Mouse (Mus musculus): ENCODE measurements at regions not wholly inside any gene's neighbourhood (a gene's known extent, or its start where the extent isn't known, plus 50 kb on each side); places are given as distances from the start of the nearest gene placed in this dataset.

- DNase-seq (ENCODE audit: low spot score) = no peak
Observed at GRCm38 (mm10) chr1:73541371-73541770, 525.7 kb upstream of the Tnp1 start.

- DNase-seq (ENCODE audit: low spot score) = no peak
Observed at GRCm38 (mm10) chr1:73538420-73538871, 522.7 kb upstream of the Tnp1 start.

- no peak for DNase-seq (ENCODE audit: low spot score)
Observed at GRCm38 (mm10) chr1:73535726-73536265, 520.1 kb upstream of the Tnp1 start.

GRCm38 (mm10) chr1:73533526-73533925 lies 517.8 kb upstream of the Tnp1 start:
- DNase-seq (ENCODE audit: low spot score) = no peak

- DNase-seq (ENCODE audit: low spot score) = no peak
Observed at GRCm38 (mm10) chr1:73532316-73532715, 516.6 kb upstream of the Tnp1 start.

GRCm38 (mm10) chr1:73531831-73532230 lies 516.1 kb upstream of the Tnp1 start:
- no peak for DNase-seq (ENCODE audit: low spot score)

- DNase-seq (ENCODE audit: low spot score) = no peak
Observed at GRCm38 (mm10) chr1:73530326-73530725, 514.6 kb upstream of the Tnp1 start.

- no peak for DNase-seq (ENCODE audit: low spot score)
Observed at GRCm38 (mm10) chr1:73528623-73529022, 512.9 kb upstream of the Tnp1 start.

GRCm38 (mm10) chr1:73516441-73516840 lies 500.7 kb upstream of the Tnp1 start:
- no peak for DNase-seq (ENCODE audit: low spot score)

- no peak for DNase-seq (ENCODE audit: low spot score)
Observed at GRCm38 (mm10) chr1:73515781-73516180, 500.1 kb upstream of the Tnp1 start.

- DNase-seq (ENCODE audit: low spot score) = no peak
Observed at GRCm38 (mm10) chr1:73513822-73514221, 498.1 kb upstream of the Tnp1 start.

- DNase-seq (ENCODE audit: low spot score) = no peak
Observed at GRCm38 (mm10) chr1:73512836-73513235, 497.1 kb upstream of the Tnp1 start.

- DNase-seq (ENCODE audit: low spot score) = no peak
Observed at GRCm38 (mm10) chr1:73507071-73507754, 491.5 kb upstream of the Tnp1 start.

- no peak for DNase-seq (ENCODE audit: low spot score)
Observed at GRCm38 (mm10) chr1:73503611-73504010, 487.9 kb upstream of the Tnp1 start.

- no peak for DNase-seq (ENCODE audit: low spot score)
Observed at GRCm38 (mm10) chr1:73500671-73501070, 485.0 kb upstream of the Tnp1 start.

GRCm38 (mm10) chr1:73495971-73496749 lies 480.5 kb upstream of the Tnp1 start:
- DNase-seq (ENCODE audit: low spot score) = no peak

- no peak for DNase-seq (ENCODE audit: low spot score)
Observed at GRCm38 (mm10) chr1:73481956-73482355, 466.2 kb upstream of the Tnp1 start.

- no peak for DNase-seq (ENCODE audit: low spot score)
Observed at GRCm38 (mm10) chr1:73479349-73479920, 463.7 kb upstream of the Tnp1 start.

GRCm38 (mm10) chr1:73460598-73460997 lies 444.9 kb upstream of the Tnp1 start:
- no peak for DNase-seq (ENCODE audit: low spot score)

GRCm38 (mm10) chr1:73459754-73460534 lies 444.2 kb upstream of the Tnp1 start:
- no peak for DNase-seq (ENCODE audit: low spot score)

- no peak for DNase-seq (ENCODE audit: low spot score)
Observed at GRCm38 (mm10) chr1:73457261-73457660, 441.6 kb upstream of the Tnp1 start.

All from testis, postnatal 10 days (tissue).